Mouse (Mus musculus) lung, adult 2 months (tissue): ENCODE results near the gene Pprc1.

Experiments used
- CTCF ChIP-seq: fragments of 200-500 bp; IDR thresholded peaks from 2 replicates; pipeline ENCODE4 v1.5.1; 2011; ENCODE audit warnings: mild to moderate bottlenecking, low read length, control low read depth; ENCODE audit not compliant: insufficient read depth
- POLR2A ChIP-seq: fragments of 200-500 bp; IDR thresholded peaks from 2 replicates; pipeline ENCODE4 v1.6.1; 2011; ENCODE audit warnings: low read depth, mild to moderate bottlenecking, control low read depth, low read length, borderline replicate concordance; ENCODE audit errors: extremely low read depth

GRCm38 (mm10) chr19:46074266-46074665 is 29.6 kb downstream of the Pprc1 start:
- no peak for TF ChIP-seq CTCF
- no peak for TF ChIP-seq POLR2A
